Mouse (Mus musculus): ENCODE data around the gene Srsf1. TPM values are rescaled to one million over a fixed set of nuclear protein-coding genes. Genes with fewer than 3 reads are reported as not detected.

Gene Srsf1
- polyA plus RNA-seq, 1 experiment from 2014 or later = 488 TPM

GRCm38 (mm10) chr11:88086737-88087627 is 39.8 kb downstream of the Srsf1 start:
- 8% methylated on average over 25 of the region's 25 CpGs for WGBS
- Histone ChIP-seq H3K9ac (peak overlapping the region; percentile 51), H3K27me3 (replicated peaks) (no peaks in the 10 kb centered on the region), H3K36me3 (peaks cover 23% of the 10 kb centered on the region), H3K4me1 (peaks cover 14% of the 10 kb centered on the region), H3K9me3 (no peaks in the 10 kb centered on the region), H3K4me2 (replicated peaks) (peak overlapping the region; percentile 67), H3K27ac (peak overlapping the region; percentile 1; the same call in 1 of the 2 replicates), H3K4me3 (peak overlapping the region; percentile 29)
- peak; percentile 96 for ATAC-seq (ENCODE audit: low FRiP score, low read depth)

DNA sequence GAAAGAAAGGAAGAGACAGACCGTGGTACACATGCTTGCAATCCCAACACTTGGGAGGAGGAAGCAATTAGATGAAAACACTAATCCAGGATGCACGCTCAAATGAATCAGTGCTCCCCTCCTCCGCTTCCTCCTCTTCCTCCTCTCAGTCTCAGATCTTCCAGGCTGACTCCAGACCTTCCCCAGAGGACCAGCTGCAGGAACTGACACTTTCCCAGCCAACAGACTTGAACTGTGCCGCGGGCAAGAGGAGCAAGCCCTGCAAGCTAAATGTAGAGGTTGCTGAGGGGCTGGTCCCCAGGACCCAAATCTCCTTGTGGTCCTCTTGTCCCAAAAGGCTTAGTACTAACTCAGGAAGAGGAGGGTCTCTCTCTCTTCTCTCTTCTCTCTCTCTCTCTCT is 42.0 kb downstream of the Srsf1 start:
- WGBS = 74% methylated on average over 5 of the region's 5 CpGs
- Histone ChIP-seq H3K36me3 (peaks cover 7% of the 10 kb centered on the region; the same call in 1 of the 2 replicates), H3K4me3 (no peak overlapping the region), H3K4me2 (replicated peaks) (no peak overlapping the region), H3K9me3 (no peaks in the 10 kb centered on the region), H3K4me1 (peaks cover 14% of the 10 kb centered on the region), H3K27ac (no peak overlapping the region), H3K9ac (no peak overlapping the region), H3K27me3 (replicated peaks) (no peaks in the 10 kb centered on the region)
- ATAC-seq (ENCODE audit: low FRiP score, low read depth) = no peak

GRCm38 (mm10) chr11:88090293-88090692 is 43.1 kb downstream of the Srsf1 start:
- H3K4me2 ChIP-seq (replicated peaks) = no peak overlapping the region
- 75% methylated on average over 5 of the region's 5 CpGs for WGBS
- H3K27ac ChIP-seq = no peak overlapping the region
- no peaks in the 10 kb centered on the region for H3K36me3 ChIP-seq
- H3K9me3 ChIP-seq = no peaks in the 10 kb centered on the region
- H3K27me3 ChIP-seq (replicated peaks) = no peaks in the 10 kb centered on the region
- no peak overlapping the region for H3K9ac ChIP-seq
- no peak for ATAC-seq (ENCODE audit: low FRiP score, low read depth)
- H3K4me3 ChIP-seq = no peak overlapping the region
- peaks cover 14% of the 10 kb centered on the region for H3K4me1 ChIP-seq

GRCm38 (mm10) chr11:88091949-88092348 is 44.8 kb downstream of the Srsf1 start:
- 93% methylated on average over 1 of the region's 1 CpGs for WGBS
- Histone ChIP-seq H3K9ac (no peak overlapping the region), H3K36me3 (no peaks in the 10 kb centered on the region), H3K4me1 (peaks cover 5% of the 10 kb centered on the region; the same call in 1 of the 2 replicates), H3K9me3 (no peaks in the 10 kb centered on the region), H3K27ac (no peak overlapping the region), H3K4me3 (no peak overlapping the region), H3K27me3 (replicated peaks) (no peaks in the 10 kb centered on the region), H3K4me2 (replicated peaks) (no peak overlapping the region)
- ATAC-seq (ENCODE audit: low FRiP score, low read depth) = no peak

GRCm38 (mm10) chr11:88097173-88097572 is 50.0 kb downstream of the Srsf1 start:
- no peak overlapping the region for H3K4me3 ChIP-seq
- no peak for ATAC-seq (ENCODE audit: low FRiP score, low read depth)
- H3K36me3 ChIP-seq = no peaks in the 10 kb centered on the region
- peaks cover 32% of the 10 kb centered on the region for H3K4me1 ChIP-seq
- H3K27me3 ChIP-seq (replicated peaks) = no peaks in the 10 kb centered on the region
- 36% methylated on average over 4 of the region's 4 CpGs for WGBS
- no peaks in the 10 kb centered on the region for H3K9me3 ChIP-seq
- peak overlapping the region; percentile 84 for H3K4me2 ChIP-seq (replicated peaks)
- H3K9ac ChIP-seq = no peak overlapping the region
- no peak overlapping the region for H3K27ac ChIP-seq

GRCm38 (mm10) chr11:88098021-88098729 is 51.0 kb downstream of the Srsf1 start, which contains the start of gene Cuedc1:
Cuedc1 (plus strand) TSS chr11:88098058.
- peaks cover 32% of the 10 kb centered on the region for H3K4me1 ChIP-seq
- peak within 1 kb of the TSS; percentile 89 for H3K4me3 ChIP-seq
- peak within 1 kb of the TSS; percentile 99 for H3K9ac ChIP-seq
- no peaks in the 10 kb centered on the region for H3K27me3 ChIP-seq (replicated peaks)
- WGBS = 28% methylated on average over 17 of the region's 17 CpGs
- no peaks in the 10 kb centered on the region for H3K36me3 ChIP-seq
- peak within 1 kb of the TSS; percentile 84 for H3K4me2 ChIP-seq (replicated peaks)
- ATAC-seq (ENCODE audit: low FRiP score, low read depth) = no peak
- no peaks in the 10 kb centered on the region for H3K9me3 ChIP-seq
- peak within 1 kb of the TSS; percentile 87; the same call in 1 of the 2 replicates for H3K27ac ChIP-seq

- Histone ChIP-seq H3K9ac (peak overlapping the region; percentile 99), H3K36me3 (no peaks in the 10 kb centered on the region), H3K4me2 (replicated peaks) (peak overlapping the region; percentile 84), H3K9me3 (no peaks in the 10 kb centered on the region), H3K4me1 (peaks cover 32% of the 10 kb centered on the region), H3K27ac (peak overlapping the region; percentile 87), H3K27me3 (replicated peaks) (no peaks in the 10 kb centered on the region), H3K4me3 (peak overlapping the region; percentile 89)
- WGBS = under 1% methylated on average over 95 of the region's 95 CpGs
- ATAC-seq (ENCODE audit: low FRiP score, low read depth) = peak; percentile 76
Measured at GRCm38 (mm10) chr11:88098787-88099598, 51.8 kb downstream of the Srsf1 start.

DNA sequence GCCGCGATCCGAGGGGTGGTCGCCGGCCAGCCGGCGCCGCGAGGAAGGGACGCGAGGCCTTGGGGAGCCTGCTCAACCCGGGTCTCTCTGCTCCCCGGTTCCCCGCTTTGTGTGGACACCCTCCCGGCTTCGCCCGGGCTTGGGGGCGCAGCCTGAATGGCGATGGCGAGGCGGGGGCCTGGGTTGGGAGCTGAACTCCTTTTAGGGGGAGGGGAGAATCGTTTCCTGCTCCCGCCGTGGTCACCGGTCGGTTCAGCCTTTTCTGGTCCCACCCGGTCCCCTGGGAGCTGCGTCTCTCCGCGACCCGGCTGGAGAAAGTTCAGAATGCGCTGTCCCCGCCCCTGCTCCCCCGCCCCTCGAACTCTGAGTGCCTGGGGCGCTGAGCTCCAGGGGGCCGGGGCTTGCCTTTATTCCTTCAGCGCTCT is 52.4 kb downstream of the Srsf1 start:
- WGBS = under 1% methylated on average over 38 of the region's 38 CpGs
- Histone ChIP-seq H3K4me1 (peaks cover 32% of the 10 kb centered on the region), H3K36me3 (no peaks in the 10 kb centered on the region), H3K9me3 (no peaks in the 10 kb centered on the region), H3K9ac (peak overlapping the region; percentile 99), H3K4me2 (replicated peaks) (peak overlapping the region; percentile 84), H3K27ac (peak overlapping the region; percentile 87), H3K4me3 (peak overlapping the region; percentile 89), H3K27me3 (replicated peaks) (no peaks in the 10 kb centered on the region)
- ATAC-seq (ENCODE audit: low FRiP score, low read depth) = peak; percentile 66

- Histone ChIP-seq H3K4me1 (peaks cover 32% of the 10 kb centered on the region), H3K9me3 (no peaks in the 10 kb centered on the region), H3K27me3 (replicated peaks) (no peaks in the 10 kb centered on the region), H3K4me3 (peak overlapping the region; percentile 89), H3K9ac (peak overlapping the region; percentile 99; the same call in 1 of the 2 replicates), H3K27ac (no peak overlapping the region), H3K4me2 (replicated peaks) (peak overlapping the region; percentile 84), H3K36me3 (no peaks in the 10 kb centered on the region)
- ATAC-seq (ENCODE audit: low FRiP score, low read depth) = no peak
- 34% methylated on average over 4 of the region's 4 CpGs for WGBS
Measured at GRCm38 (mm10) chr11:88100170-88100569, 53.0 kb downstream of the Srsf1 start.
